Mouse (Mus musculus) neural tube, embryonic 12.5 days (tissue): ENCODE results near the gene Olfr1058. TPM values are rescaled to one million over a fixed set of nuclear protein-coding genes. Genes with fewer than 3 reads are reported as not detected.
"Not testable (repeated sequence)": the region's sequence is repeated elsewhere in the genome, so short reads cannot be mapped to it uniquely, and the experiment has no call there.

ENCODE experiments used
- ATAC-seq: fragments of 200-750 bp; cut with Nextera tagmentation; 2 replicates; pipeline ENCODE4 v1.8.0; 2017; ENCODE audit warnings: low read depth, mild to moderate bottlenecking, moderate TSS enrichment, moderate library complexity; ENCODE audit not compliant: low FRiP score
- H3K27ac ChIP-seq: fragments of 300-500 bp; sonication (generic); 2 replicates; pipeline ENCODE4 v1.5.1; 2016
- H3K27me3 ChIP-seq: fragments of 300-500 bp; sonication (generic); replicated peaks from 2 replicates; pipeline ENCODE4 v1.6.1; 2016; ENCODE audit warnings: mild to moderate bottlenecking
- H3K36me3 ChIP-seq: fragments of 300-500 bp; sonication (generic); 2 replicates; pipeline ENCODE4 v1.6.1; 2016; ENCODE audit warnings: mild to moderate bottlenecking
- H3K4me1 ChIP-seq: fragments of 300-500 bp; sonication (generic); 2 replicates; pipeline ENCODE4 v1.6.1; 2016
- H3K4me2 ChIP-seq: fragments of 300-500 bp; sonication (generic); replicated peaks from 2 replicates; pipeline ENCODE4 v1.6.1; 2016; ENCODE audit warnings: mild to moderate bottlenecking
- H3K4me3 ChIP-seq: fragments of 300-500 bp; sonication (generic); 2 replicates; pipeline ENCODE4 v1.5.1; 2016
- H3K9ac ChIP-seq: fragments of 300-500 bp; sonication (generic); 2 replicates; pipeline ENCODE4 v1.6.1; 2016; ENCODE audit warnings: mild to moderate bottlenecking
- H3K9me3 ChIP-seq: fragments of 300-500 bp; sonication (generic); 2 replicates; pipeline ENCODE4 v1.6.1; 2016; ENCODE audit warnings: mild to moderate bottlenecking
- WGBS: fragments of 180-500 bp; shearing (Covaris S2); methylation state at CpG from one replicate; pipeline ENCODE4 v1.1.7; 2016; 5-methylcytosine and 5-hydroxymethylcytosine counted together
- polyA plus RNA-seq: library from polyadenylated mRNA; unstranded; fragments of >200 nt; fragmentation: Nextera tagmentation; extraction: Ambion mirVana; gene quantifications from 2 replicates; pipeline ENCODE4 v1.2.1, GENCODE M21; 2016

Olfr1058 gene
- polyA plus RNA-seq, result not detected in 2 replicates

GRCm38 (mm10) chr2:86388461-86388860 is at the start of gene Olfr1058:
Olfr1058 (minus strand) TSS chr2:86388561.
- not testable (repeated sequence) for H3K27ac ChIP-seq, ATAC-seq, H3K9ac ChIP-seq, H3K4me3 ChIP-seq, H3K4me1 ChIP-seq, H3K36me3 ChIP-seq, H3K4me2 ChIP-seq, H3K9me3 ChIP-seq, H3K27me3 ChIP-seq

- not testable (repeated sequence) for H3K4me2 ChIP-seq, H3K27me3 ChIP-seq, H3K4me1 ChIP-seq, H3K27ac ChIP-seq, H3K4me3 ChIP-seq, ATAC-seq, H3K36me3 ChIP-seq, H3K9ac ChIP-seq, H3K9me3 ChIP-seq
- WGBS, result 92% methylated on average over 8 of the region's 8 CpGs
Observed at GRCm38 (mm10) chr2:86428511-86428910, 40.1 kb upstream of the Olfr1058 start.

GRCm38 (mm10) chr2:86426649-86427048 is 38.3 kb upstream of the Olfr1058 start, which contains the start of gene Olfr1062:
Olfr1062 (minus strand) TSS chr2:86426749.
- H3K27ac ChIP-seq, H3K4me1 ChIP-seq, ATAC-seq, H3K9ac ChIP-seq, H3K4me2 ChIP-seq, H3K9me3 ChIP-seq, H3K27me3 ChIP-seq, H3K4me3 ChIP-seq, H3K36me3 ChIP-seq: not testable (repeated sequence)

- no peaks in the 10 kb centered on the region for H3K36me3 ChIP-seq
- H3K4me3 ChIP-seq, result no peak within 1 kb of the TSS
- no peaks in the 10 kb centered on the region for H3K9me3 ChIP-seq
- no peak for ATAC-seq
- H3K27me3 ChIP-seq, result no peaks in the 10 kb centered on the region
- H3K27ac ChIP-seq, result no peak within 1 kb of the TSS
- H3K9ac ChIP-seq, result no peak within 1 kb of the TSS
- 86% methylated on average over 1 of the region's 1 CpGs for WGBS
- H3K4me2 ChIP-seq, result no peak within 1 kb of the TSS
- no peaks in the 10 kb centered on the region for H3K4me1 ChIP-seq
Observed at GRCm38 (mm10) chr2:86413950-86414349, 25.6 kb upstream of the Olfr1058 start, which contains the start of gene Olfr1061. Olfr1061 (minus strand) TSS chr2:86414050.

DNA sequence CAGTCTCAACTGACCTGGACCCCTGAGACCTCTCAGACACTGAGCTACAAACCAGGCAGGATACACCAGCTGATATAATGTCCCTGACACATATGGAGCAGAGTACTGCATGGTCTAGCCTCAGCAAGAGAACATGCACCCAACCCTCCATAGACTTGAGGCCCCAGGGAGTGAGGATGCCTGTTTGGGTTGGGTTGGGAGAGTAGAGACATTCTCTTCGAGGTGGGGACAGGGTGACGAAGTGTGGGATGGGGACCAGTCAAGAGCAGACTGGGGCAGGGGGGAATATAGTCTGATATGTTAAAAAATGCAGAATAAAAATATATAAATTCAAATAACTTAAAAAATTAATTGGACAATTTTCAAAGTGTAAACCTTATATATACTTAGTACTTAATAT is 6.8 kb upstream of the Olfr1058 start:
- 95% methylated on average over 2 of the region's 2 CpGs for WGBS
- Histone ChIP-seq H3K9ac (no peak overlapping the region), H3K27ac (no peak overlapping the region), H3K4me2 (no peak overlapping the region), H3K9me3 (no peaks in the 10 kb centered on the region), H3K36me3 (no peaks in the 10 kb centered on the region), H3K4me3 (no peak overlapping the region), H3K27me3 (no peaks in the 10 kb centered on the region), H3K4me1 (no peaks in the 10 kb centered on the region)
- ATAC-seq, result no peak

- Histone ChIP-seq H3K36me3 (no peaks in the 10 kb centered on the region), H3K4me2 (no peak within 1 kb of the TSS), H3K27me3 (no peaks in the 10 kb centered on the region), H3K4me1 (no peaks in the 10 kb centered on the region), H3K27ac (no peak within 1 kb of the TSS), H3K9ac (no peak within 1 kb of the TSS), H3K4me3 (no peak within 1 kb of the TSS), H3K9me3 (no peaks in the 10 kb centered on the region)
- no peak for ATAC-seq
Observed at GRCm38 (mm10) chr2:86378293-86378692, 10.1 kb downstream of the Olfr1058 start, which contains the start of gene Olfr1057. Olfr1057 (minus strand) TSS chr2:86378393.

DNA sequence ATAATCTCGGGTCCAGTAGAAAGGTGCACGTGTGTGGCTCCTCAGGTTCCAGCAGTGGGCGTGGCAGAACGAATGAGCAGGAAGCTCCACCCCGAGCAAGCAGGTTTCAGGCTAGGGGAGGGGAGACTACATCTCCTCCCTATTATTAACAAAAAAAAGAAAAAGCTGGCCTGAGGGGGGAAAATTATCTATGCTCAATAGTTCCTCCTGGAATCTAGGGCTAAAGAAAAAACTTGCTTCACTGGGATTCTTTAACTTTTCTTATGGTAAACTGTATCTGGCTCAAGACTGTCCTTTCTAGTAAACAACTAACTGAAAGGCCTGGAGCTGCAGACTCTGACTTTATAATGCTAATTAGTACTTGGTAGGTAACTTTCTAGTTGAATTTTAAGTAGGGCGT is 22.0 kb downstream of the Olfr1058 start:
- WGBS, result no CpG with 5 or more reads among the region's 6 CpGs
- H3K27me3 ChIP-seq, H3K4me3 ChIP-seq, H3K9me3 ChIP-seq, H3K27ac ChIP-seq, H3K36me3 ChIP-seq, H3K4me2 ChIP-seq, ATAC-seq, H3K9ac ChIP-seq, H3K4me1 ChIP-seq: not testable (repeated sequence)

GRCm38 (mm10) chr2:86362369-86362768 is 26.0 kb downstream of the Olfr1058 start, which contains the start of gene Olfr1056:
Olfr1056 (minus strand) TSS chr2:86362469.
- no peak for ATAC-seq
- Histone ChIP-seq H3K4me2 (no peak within 1 kb of the TSS), H3K4me1 (no peaks in the 10 kb centered on the region), H3K36me3 (no peaks in the 10 kb centered on the region), H3K27ac (no peak within 1 kb of the TSS), H3K9me3 (no peaks in the 10 kb centered on the region), H3K9ac (no peak within 1 kb of the TSS), H3K27me3 (no peaks in the 10 kb centered on the region), H3K4me3 (no peak within 1 kb of the TSS)

- H3K27me3 ChIP-seq, H3K9me3 ChIP-seq, H3K9ac ChIP-seq, H3K27ac ChIP-seq, ATAC-seq, H3K36me3 ChIP-seq, H3K4me1 ChIP-seq, H3K4me2 ChIP-seq, H3K4me3 ChIP-seq: not testable (repeated sequence)
- WGBS, result 89% methylated on average over 1 of the region's 1 CpGs
Observed at GRCm38 (mm10) chr2:86351751-86352150, 36.6 kb downstream of the Olfr1058 start.

DNA sequence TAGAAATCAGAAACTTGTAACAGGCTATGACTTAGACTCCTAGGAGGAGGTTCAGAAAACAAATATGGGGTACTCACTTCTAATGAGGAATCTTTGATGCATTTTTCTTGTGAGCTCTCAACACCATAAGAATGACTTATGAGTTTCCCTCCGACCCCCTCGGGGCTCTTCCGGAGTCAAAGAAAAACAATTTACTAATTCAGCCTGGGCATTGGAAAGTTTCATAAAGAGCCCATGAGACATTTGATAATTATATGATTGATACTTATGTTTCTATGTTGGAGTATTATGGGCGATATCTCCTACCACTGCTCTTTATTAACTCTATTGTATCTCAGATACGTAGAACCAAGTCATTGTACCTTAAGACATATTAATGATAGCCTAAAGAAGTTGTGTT is 38.2 kb downstream of the Olfr1058 start, which contains the start of gene Olfr1055:
Gene Olfr1055 (minus strand): TSS at position 101 of the 400 bp plus-strand sequence.
- Histone ChIP-seq H3K27ac (no peak within 1 kb of the TSS), H3K27me3 (no peaks in the 10 kb centered on the region), H3K9ac (no peak within 1 kb of the TSS), H3K4me3 (no peak within 1 kb of the TSS), H3K4me2 (no peak within 1 kb of the TSS), H3K36me3 (no peaks in the 10 kb centered on the region), H3K4me1 (no peaks in the 10 kb centered on the region), H3K9me3 (no peaks in the 10 kb centered on the region)
- WGBS, result 92% methylated on average over 5 of the region's 5 CpGs
- no peak for ATAC-seq

- Histone ChIP-seq H3K4me2 (no peak within 1 kb of the TSS), H3K27ac (no peak within 1 kb of the TSS), H3K9ac (no peak within 1 kb of the TSS), H3K36me3 (no peaks in the 10 kb centered on the region), H3K4me3 (no peak within 1 kb of the TSS), H3K9me3 (no peaks in the 10 kb centered on the region), H3K27me3 (no peaks in the 10 kb centered on the region), H3K4me1 (no peaks in the 10 kb centered on the region)
- ATAC-seq, result no peak
- WGBS, result 85% methylated on average over 3 of the region's 3 CpGs
Observed at GRCm38 (mm10) chr2:86335333-86335732, 53.0 kb downstream of the Olfr1058 start, which contains the start of gene Olfr1054. Olfr1054 (minus strand) TSS chr2:86335433.
